Mouse (Mus musculus): ENCODE data around the gene Xrcc2.

The Xrcc2 gene

GRCm38 (mm10) chr5:25668306-25668705 is 37.3 kb downstream of the Xrcc2 start:
- DNase-seq (ENCODE audit: low read depth), result no peak

- no peak for DNase-seq (ENCODE audit: low read depth)
These were observed 38.9 kb downstream of the Xrcc2 start for GRCm38 (mm10) chr5:25666684-25667083.

GRCm38 (mm10) chr5:25666108-25666507 is 39.5 kb downstream of the Xrcc2 start:
- no peak for DNase-seq (ENCODE audit: low read depth)

GRCm38 (mm10) chr5:25665516-25665915 is 40.1 kb downstream of the Xrcc2 start:
- DNase-seq (ENCODE audit: low read depth), result no peak

- no peak for DNase-seq (ENCODE audit: low read depth)
These were observed 42.5 kb downstream of the Xrcc2 start for GRCm38 (mm10) chr5:25663165-25663564.

- no peak for DNase-seq (ENCODE audit: low read depth)
These were observed 51.0 kb downstream of the Xrcc2 start for GRCm38 (mm10) chr5:25654578-25654987.

- DNase-seq (ENCODE audit: low read depth), result no peak
These were observed 52.2 kb downstream of the Xrcc2 start for GRCm38 (mm10) chr5:25653377-25653776.

- no peak for DNase-seq (ENCODE audit: low read depth)
These were observed 53.2 kb downstream of the Xrcc2 start for GRCm38 (mm10) chr5:25652435-25652834.

GRCm38 (mm10) chr5:25645661-25646364 is 59.8 kb downstream of the Xrcc2 start:
- DNase-seq (ENCODE audit: low read depth), result no peak

- no peak for DNase-seq (ENCODE audit: low read depth)
These were observed 61.1 kb downstream of the Xrcc2 start for GRCm38 (mm10) chr5:25644509-25644908.

GRCm38 (mm10) chr5:25642741-25643140 is 62.9 kb downstream of the Xrcc2 start:
- DNase-seq (ENCODE audit: low read depth), result no peak

Measured in induced T-regulatory cell, adult 2 months (primary cell).